Mouse (Mus musculus): ENCODE measurements at regions not wholly inside any gene's neighbourhood (a gene's known extent, or its start where the extent isn't known, plus 50 kb on each side); places are given as distances from the start of the nearest gene placed in this dataset.

DNA sequence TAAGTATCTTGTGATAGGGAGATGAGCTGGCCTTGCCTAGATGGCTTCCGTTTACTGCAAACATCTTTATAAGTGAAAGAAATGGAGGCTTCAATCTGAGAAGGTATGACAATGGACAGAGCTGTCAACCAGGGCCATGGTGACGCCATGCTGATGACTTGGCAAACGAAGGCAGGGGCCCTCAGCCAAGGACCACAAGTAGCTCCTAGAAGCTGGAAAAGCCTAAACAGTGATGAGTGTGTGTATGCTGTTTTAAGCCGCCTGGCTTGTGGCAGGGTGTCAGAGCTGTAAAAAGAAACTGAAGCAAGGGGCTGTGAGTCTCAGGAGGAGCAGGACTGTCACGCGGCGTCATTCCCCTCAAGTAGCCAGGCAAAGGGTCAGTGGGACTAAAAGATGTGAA is 116.4 kb upstream of the Top1 start:
- TF ChIP-seq POLR2A (IDR thresholded peaks at IDR 0.05; ENCODE audit: low read depth, low read length) (no peak), CTCF (IDR thresholded peaks at IDR 0.05; ENCODE audit: extremely low read depth, insufficient read length, insufficient replicate concordance, low read depth, low read length) (no peak)
